Mouse (Mus musculus) erythroblast, embryonic 14.5 days (primary cell): ENCODE measurements around the gene Clec2h.
"Not testable (repeated sequence)": the region's sequence is repeated elsewhere in the genome, so short reads cannot be mapped to it uniquely, and the experiment has no call there.

Source experiments
- GATA1 ChIP-seq: IDR thresholded peaks from 2 replicates; pipeline ENCODE4 v1.6.1; 2012; ENCODE audit warnings: low read length, inconsistent platforms, mixed read lengths
- TAL1 ChIP-seq: IDR thresholded peaks from 3 replicates; pipeline ENCODE4 v1.6.1; 2012; ENCODE audit warnings: low read length, inconsistent platforms, mixed read lengths

GRCm38 (mm10) chr6:128623433-128623832 lies 38.8 kb upstream of the Clec2h start, which contains the start of gene Klrb1a:
- TF ChIP-seq GATA1, TAL1: not testable (repeated sequence)
